Mouse (Mus musculus) midbrain, embryonic 14.5 days (tissue): ENCODE measurements around the gene Lrrc8e. TPM values are rescaled to one million over a fixed set of nuclear protein-coding genes. Genes with fewer than 3 reads are reported as not detected.
A peak's percentile ranks its signal among the peaks of the same experiment; 100 is the strongest.
"Not testable (repeated sequence)": the region's sequence is repeated elsewhere in the genome, so short reads cannot be mapped to it uniquely, and the experiment has no call there.

Source experiments
- ATAC-seq: fragments of 200-750 bp; cut with Nextera tagmentation; 2 replicates; pipeline ENCODE4 v1.8.0; 2017; ENCODE audit warnings: moderate number of reproducible peaks, moderate library complexity; ENCODE audit not compliant: low FRiP score, low TSS enrichment
- DNase-seq: peaks from one replicate; pipeline ENCODE4 v3.0.0-alpha.2; 2015
- H3K27ac ChIP-seq: fragments of 300-500 bp; sonication (generic); replicated peaks from 2 replicates; pipeline ENCODE4 v1.5.1; 2014; ENCODE audit warnings: mild to moderate bottlenecking, low read depth, low read length, moderate library complexity
- H3K27me3 ChIP-seq: fragments of 300-500 bp; sonication (generic); 2 replicates; pipeline ENCODE4 v1.6.1; 2014; ENCODE audit warnings: low read length, control low read depth, mixed read lengths; ENCODE audit not compliant: control insufficient read depth, insufficient read depth
- H3K36me3 ChIP-seq: fragments of 300-500 bp; sonication (generic); 2 replicates; pipeline ENCODE4 v1.6.1; 2014; ENCODE audit warnings: low read length, control low read depth; ENCODE audit not compliant: control insufficient read depth, insufficient read depth
- H3K4me1 ChIP-seq: fragments of 300-500 bp; sonication (generic); 2 replicates; pipeline ENCODE4 v1.6.1; 2014; ENCODE audit warnings: mild to moderate bottlenecking, antibody characterized with exemption, low read length, control low read depth; ENCODE audit not compliant: control insufficient read depth, insufficient read depth
- H3K4me2 ChIP-seq: fragments of 300-500 bp; sonication (generic); 2 replicates; pipeline ENCODE4 v1.6.1; 2014; ENCODE audit warnings: mild to moderate bottlenecking, low read length, moderate library complexity
- H3K4me3 ChIP-seq: fragments of 300-500 bp; sonication (generic); replicated peaks from 2 replicates; pipeline ENCODE4 v1.5.1; 2014; ENCODE audit warnings: low read depth, low read length
- H3K9ac ChIP-seq: fragments of 300-500 bp; sonication (generic); replicated peaks from 2 replicates; pipeline ENCODE4 v1.6.1; 2014; ENCODE audit warnings: mild to moderate bottlenecking, low read length, moderate library complexity
- H3K9me3 ChIP-seq: fragments of 300-500 bp; sonication (generic); 2 replicates; pipeline ENCODE4 v1.6.1; 2016; ENCODE audit warnings: low read length, control low read depth, mixed read lengths; ENCODE audit not compliant: control insufficient read depth
- WGBS: fragments of 180-500 bp; shearing (Covaris S2); extraction: QIAGEN DNeasy Blood & Tissue Kit; methylation state at CpG from one replicate; pipeline ENCODE4 v1.1.7; 2014; 5-methylcytosine and 5-hydroxymethylcytosine counted together
- polyA plus RNA-seq: library from polyadenylated mRNA; unstranded; fragments of >200 nt; fragmentation: Nextera tagmentation; extraction: Ambion mirVana; gene quantifications from 2 replicates; pipeline ENCODE4 v1.2.1, GENCODE M21; 2014

The Lrrc8e gene
- polyA plus RNA-seq, 1 experiment from 2014 or later: not detected

DNA sequence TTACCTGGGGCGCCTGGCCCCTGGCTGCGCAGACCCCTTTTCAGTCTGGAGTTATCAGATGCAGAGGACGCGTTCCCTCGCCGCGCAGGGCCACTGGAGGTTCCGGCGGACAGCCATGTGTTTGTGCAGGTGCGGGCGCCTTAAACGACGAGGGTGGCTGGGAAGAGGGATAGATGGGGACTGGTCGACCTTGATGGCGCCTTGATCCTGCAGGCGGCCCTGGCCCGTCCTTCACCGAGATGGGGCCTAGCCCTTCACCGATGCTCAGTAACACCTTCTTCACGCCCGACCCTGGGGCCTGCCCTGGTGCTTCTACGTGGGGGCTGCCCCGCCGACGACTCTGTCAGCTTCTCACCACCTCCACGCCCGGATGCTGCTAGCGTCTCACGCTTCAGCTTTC is 22.6 kb downstream of the Lrrc8e start:
- Histone ChIP-seq H3K4me3 (no peak overlapping the region), H3K4me2 (no peak overlapping the region), H3K4me1 (peaks cover 11% of the 10 kb centered on the region), H3K27me3 (no peaks in the 10 kb centered on the region), H3K9me3 (no peaks in the 10 kb centered on the region), H3K9ac (no peak overlapping the region), H3K27ac (0 out of 2 replicates have a peak overlapping the region, but pooled peaks have one; percentile 8), H3K36me3 (peaks cover 51% of the 10 kb centered on the region)
- ATAC-seq (no peak), DNase-seq (no peak)
- 16% methylated on average over 29 of the region's 29 CpGs for WGBS

DNA sequence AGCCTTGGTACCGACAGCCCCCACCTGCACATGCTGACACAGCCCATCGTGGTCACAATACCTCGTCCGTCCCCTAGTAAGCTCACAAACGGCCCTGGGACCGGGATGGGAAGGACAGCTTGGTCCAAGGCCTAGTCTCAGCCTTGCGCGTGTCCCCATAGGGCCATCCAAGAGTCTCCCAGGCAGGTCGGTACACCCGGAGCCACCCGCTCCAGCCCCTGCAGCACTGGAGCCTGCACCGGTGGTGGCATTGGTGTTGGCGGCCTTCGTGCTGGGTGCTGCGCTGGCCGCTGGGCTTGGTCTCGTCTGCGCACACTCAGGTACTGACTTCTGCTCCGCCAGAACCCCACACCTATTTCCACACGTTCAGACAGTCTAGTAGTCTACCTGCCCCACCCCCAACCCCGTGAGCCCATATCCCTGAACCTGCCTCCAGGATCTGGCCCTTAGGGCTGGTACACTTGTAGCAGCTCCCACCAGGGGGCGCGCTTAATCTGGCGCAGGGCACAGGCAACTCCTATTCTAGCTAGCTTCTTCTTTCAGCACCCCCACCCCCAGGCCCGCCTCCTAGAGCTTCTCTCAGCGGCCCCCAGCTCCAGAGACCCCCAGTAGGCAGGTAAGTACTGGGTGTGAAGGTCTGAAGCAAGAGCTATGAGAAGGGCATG is 23.8 kb downstream of the Lrrc8e start:
- peak; percentile 19; the same call in 1 of the 2 replicates for ATAC-seq

DNA sequence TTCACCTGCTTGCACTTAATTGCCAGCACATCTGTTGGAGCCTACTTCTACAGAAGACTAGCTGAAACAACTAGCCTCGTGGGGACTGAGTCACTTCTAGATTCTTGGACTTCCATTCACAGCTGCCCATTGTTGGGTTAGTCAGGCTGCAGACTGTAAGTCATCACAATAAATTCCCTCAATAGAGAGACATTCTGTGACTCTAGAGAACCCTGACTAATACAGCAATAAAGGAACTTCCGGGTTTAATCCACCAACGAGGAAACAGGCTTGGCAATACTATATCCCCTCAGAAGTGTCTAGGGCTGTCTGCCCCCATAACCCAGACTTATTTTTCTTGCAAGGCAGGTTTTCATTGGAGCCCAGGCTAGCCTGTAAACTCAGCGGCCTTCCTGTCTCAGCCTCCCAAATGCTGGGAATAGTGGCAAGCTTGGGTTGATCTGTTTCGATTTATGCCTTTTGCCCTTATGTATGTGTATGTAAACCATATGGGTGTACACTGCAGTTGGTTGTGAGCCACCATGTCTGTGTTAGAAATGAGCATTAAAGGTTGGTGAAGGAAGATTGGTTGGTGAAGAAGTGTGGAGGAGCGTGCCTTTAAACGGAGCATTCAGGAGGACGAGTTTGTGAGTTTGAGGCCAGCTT is 25.6 kb downstream of the Lrrc8e start:
- DNase-seq: no peak
- Histone ChIP-seq H3K36me3 (peaks cover 50% of the 10 kb centered on the region), H3K4me2 (peak overlapping the region; percentile 75), H3K9me3 (no peaks in the 10 kb centered on the region), H3K27me3 (no peaks in the 10 kb centered on the region), H3K4me3 (peak overlapping the region; percentile 92), H3K4me1 (peaks cover 24% of the 10 kb centered on the region), H3K9ac (peak overlapping the region; percentile 86; the same call in 1 of the 2 replicates), H3K27ac (peak overlapping the region; percentile 89)
- WGBS: 43% methylated on average over 8 of the region's 8 CpGs
- no peak for ATAC-seq

More for the DNA sequence above, 23.8 kb downstream of the Lrrc8e start:
- WGBS: 28% methylated on average over 26 of the region's 26 CpGs
- peak; percentile 87 for DNase-seq
- H3K27ac ChIP-seq: no peak overlapping the region
- H3K27me3 ChIP-seq: no peaks in the 10 kb centered on the region
- H3K4me1 ChIP-seq: peaks cover 17% of the 10 kb centered on the region
- no peak overlapping the region for H3K9ac ChIP-seq
- H3K36me3 ChIP-seq: peaks cover 51% of the 10 kb centered on the region
- no peaks in the 10 kb centered on the region for H3K9me3 ChIP-seq
- no peak overlapping the region for H3K4me3 ChIP-seq
- H3K4me2 ChIP-seq: no peak overlapping the region

DNA sequence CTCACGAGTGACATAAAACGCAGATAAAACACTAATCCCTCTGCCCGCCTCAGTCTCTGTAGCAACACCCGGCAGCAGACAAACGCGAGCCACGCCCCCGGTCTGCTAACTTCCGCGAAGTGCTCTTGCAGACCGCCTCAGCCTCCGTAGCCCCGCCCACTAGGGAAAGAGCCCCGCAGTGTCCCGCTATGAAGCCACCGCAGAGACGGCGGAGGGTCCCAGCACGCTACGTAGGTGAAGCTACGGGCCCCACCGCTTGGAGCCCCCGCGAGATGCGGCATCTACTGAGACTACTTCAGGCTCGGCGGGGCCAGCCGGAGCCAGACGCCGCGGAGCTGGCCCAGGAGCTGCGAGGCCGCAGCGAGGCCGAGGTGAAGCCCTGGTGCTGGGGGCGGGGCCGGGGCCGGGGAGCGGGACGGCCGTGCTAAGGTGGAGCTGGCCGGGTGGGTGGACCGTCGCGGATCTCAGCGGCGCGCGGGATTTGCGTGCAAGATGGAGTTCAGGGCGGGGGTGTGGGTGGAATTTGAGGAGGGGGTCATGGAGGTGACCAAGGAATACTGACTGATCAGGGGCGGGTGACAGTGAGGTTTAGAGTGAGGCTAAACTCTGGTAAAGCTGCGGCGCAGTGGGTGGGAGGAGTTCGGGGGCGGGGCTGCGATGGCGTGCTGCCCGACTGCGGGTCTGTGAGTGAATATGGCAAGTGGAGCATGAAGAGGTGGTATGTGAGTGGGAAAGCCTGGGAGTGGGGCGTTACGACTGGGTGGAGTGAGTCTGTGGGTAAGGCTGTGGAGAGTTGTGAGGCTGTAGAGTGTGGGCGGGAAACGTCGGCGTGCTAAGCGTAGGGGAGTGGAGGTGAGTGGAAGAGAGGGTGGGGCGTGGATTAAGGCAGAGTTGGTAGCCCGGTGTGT is 26.6 kb downstream of the Lrrc8e start, which contains the start of gene Snapc2:
Gene Snapc2, plus strand, starts transcription at position 147 of the 908 bp plus-strand sequence.
- DNase-seq: peak; percentile 98
- Histone ChIP-seq H3K9me3 (no peaks in the 10 kb centered on the region), H3K27ac (peak within 1 kb of the TSS; percentile 89), H3K36me3 (peaks cover 51% of the 10 kb centered on the region), H3K27me3 (no peaks in the 10 kb centered on the region), H3K4me2 (peak within 1 kb of the TSS; percentile 75), H3K4me3 (peak within 1 kb of the TSS; percentile 92), H3K9ac (peak within 1 kb of the TSS; percentile 86), H3K4me1 (peaks cover 32% of the 10 kb centered on the region)
- ATAC-seq: peak; percentile 90
- under 1% methylated on average over 69 of the region's 69 CpGs for WGBS

DNA sequence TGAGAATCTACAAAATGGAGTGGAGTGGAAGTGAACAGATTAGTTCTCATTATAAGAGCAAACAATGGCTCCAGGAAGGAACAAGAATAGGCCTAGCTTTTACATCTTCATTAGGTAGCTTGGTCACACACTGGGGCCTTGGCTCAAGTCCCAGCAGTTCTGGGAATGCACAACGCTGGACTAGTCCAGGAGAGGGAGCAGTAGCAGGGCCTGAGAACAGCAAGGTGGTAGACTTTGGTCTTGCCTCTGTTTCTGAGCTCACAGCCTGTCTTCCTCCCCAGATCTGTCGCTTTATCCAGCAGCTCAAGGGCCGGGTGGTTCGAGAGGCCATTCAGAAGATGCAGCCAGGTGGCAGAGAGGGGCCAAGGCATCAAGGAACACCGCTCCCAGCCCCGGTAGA is 27.4 kb downstream of the Lrrc8e start:
- Histone ChIP-seq H3K4me2 (peak overlapping the region; percentile 75), H3K27ac (no peak overlapping the region), H3K9ac (0 out of 2 replicates have a peak overlapping the region, but pooled peaks have one; percentile 86), H3K36me3 (peaks cover 46% of the 10 kb centered on the region), H3K27me3 (no peaks in the 10 kb centered on the region), H3K9me3 (no peaks in the 10 kb centered on the region), H3K4me3 (peak overlapping the region; percentile 92), H3K4me1 (peaks cover 32% of the 10 kb centered on the region)
- ATAC-seq: no peak
- WGBS: 62% methylated on average over 6 of the region's 6 CpGs
- DNase-seq: peak; percentile 79

DNA sequence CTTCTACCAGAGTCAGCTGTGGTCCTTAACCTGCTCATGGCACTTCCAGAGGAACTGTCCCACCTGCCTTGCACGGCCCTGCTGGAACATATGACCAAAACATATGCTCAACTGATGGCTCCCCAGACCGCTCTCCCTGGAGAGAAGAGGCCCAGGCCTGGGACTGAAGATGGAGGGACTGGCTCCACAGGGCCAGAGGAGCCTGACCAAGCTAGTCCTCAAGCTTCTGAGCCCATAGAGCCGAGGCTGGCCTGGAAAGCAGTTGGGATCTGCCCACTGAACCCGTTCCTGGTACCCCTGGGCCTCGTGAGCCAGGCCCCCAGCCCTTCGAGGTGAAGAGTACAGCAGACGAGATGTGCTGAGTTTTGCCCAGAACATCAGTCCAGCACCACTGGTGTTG is 28.8 kb downstream of the Lrrc8e start:
- H3K4me3 ChIP-seq, H3K9me3 ChIP-seq, H3K27ac ChIP-seq, H3K4me2 ChIP-seq, DNase-seq, ATAC-seq, H3K9ac ChIP-seq, H3K27me3 ChIP-seq: not testable (repeated sequence)
- H3K36me3 ChIP-seq: peaks cover 45% of the 10 kb centered on the region
- H3K4me1 ChIP-seq: peaks cover 32% of the 10 kb centered on the region
- WGBS: 91% methylated on average over 7 of the region's 7 CpGs

DNA sequence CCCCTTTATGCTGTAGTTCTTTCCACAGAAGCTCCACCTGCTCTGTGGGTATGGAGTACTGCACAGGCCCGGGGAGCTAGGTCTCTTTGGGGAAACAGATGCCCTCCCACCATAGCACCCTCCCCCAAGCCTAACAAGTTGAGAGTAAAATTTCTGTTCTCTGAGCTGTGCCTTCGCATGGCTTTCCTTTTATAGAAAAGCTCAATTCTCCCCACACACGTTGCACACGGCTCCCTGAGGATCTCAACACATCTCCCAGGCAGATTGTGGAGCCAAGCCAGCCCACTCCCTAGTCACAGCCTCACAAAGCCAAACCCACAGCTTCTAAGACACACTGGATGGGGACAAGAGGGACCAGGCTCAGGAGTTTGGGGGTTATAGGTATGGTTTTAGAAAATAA is 30.3 kb downstream of the Lrrc8e start:
- Histone ChIP-seq H3K4me2 (peak overlapping the region; percentile 81), H3K9me3 (no peaks in the 10 kb centered on the region), H3K27ac (peak overlapping the region; percentile 96; the same call in 1 of the 2 replicates), H3K4me3 (peak overlapping the region; percentile 88), H3K4me1 (peaks cover 32% of the 10 kb centered on the region), H3K9ac (peak overlapping the region; percentile 98), H3K36me3 (peaks cover 59% of the 10 kb centered on the region), H3K27me3 (no peaks in the 10 kb centered on the region)
- 56% methylated on average over 4 of the region's 4 CpGs for WGBS
- ATAC-seq (no peak), DNase-seq (no peak)

DNA sequence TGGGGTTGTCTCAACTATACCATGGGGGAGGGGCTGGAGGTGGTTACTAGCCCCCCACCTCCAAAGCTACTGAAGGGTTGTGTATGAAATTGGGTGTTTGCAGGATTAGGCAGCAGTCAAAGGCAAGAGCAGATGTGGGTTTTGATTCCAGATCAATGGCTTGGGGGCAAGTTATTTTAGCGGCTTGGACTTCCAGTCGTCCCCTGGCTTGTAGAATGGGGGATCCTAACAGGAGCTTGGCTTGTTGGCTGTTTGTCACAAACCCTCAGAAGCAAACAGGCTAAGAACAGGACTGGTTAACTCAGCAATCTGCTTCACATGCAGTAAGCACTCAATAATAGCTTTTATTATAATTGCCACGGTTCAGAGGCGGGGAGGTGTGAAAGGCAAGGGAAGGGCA is 30.7 kb downstream of the Lrrc8e start:
- H3K27me3 ChIP-seq: no peaks in the 10 kb centered on the region
- H3K4me1 ChIP-seq: peaks cover 31% of the 10 kb centered on the region
- H3K4me2 ChIP-seq: peak overlapping the region; percentile 81
- H3K36me3 ChIP-seq: peaks cover 63% of the 10 kb centered on the region
- no peaks in the 10 kb centered on the region for H3K9me3 ChIP-seq
- H3K4me3 ChIP-seq: peak overlapping the region; percentile 88
- peak overlapping the region; percentile 98 for H3K9ac ChIP-seq
- 57% methylated on average over 4 of the region's 4 CpGs for WGBS
- ATAC-seq: no peak
- DNase-seq: no peak
- H3K27ac ChIP-seq: peak overlapping the region; percentile 96
